Mouse (Mus musculus) stomach, embryonic 16.5 days (tissue): Measurements from ENCODE around the gene Ubxn6. TPM values are rescaled to one million over a fixed set of nuclear protein-coding genes. Genes with fewer than 3 reads are reported as not detected.
A peak's percentile ranks its signal among the peaks of the same experiment; 100 is the strongest.

ENCODE experiments used
- ATAC-seq: fragments of 200-750 bp; cut with Nextera tagmentation; 2 replicates; pipeline ENCODE4 v1.8.0; 2017; ENCODE audit warnings: moderate number of reproducible peaks, moderate TSS enrichment; ENCODE audit not compliant: insufficient read depth, low FRiP score
- H3K27ac ChIP-seq: fragments of 300-500 bp; sonication (generic); 2 replicates; pipeline ENCODE4 v1.5.1; 2014; ENCODE audit warnings: low read length
- H3K27me3 ChIP-seq: fragments of 300-500 bp; sonication (generic); 2 replicates; pipeline ENCODE4 v1.6.1; 2014; ENCODE audit warnings: low read length, control low read depth, mixed read lengths; ENCODE audit not compliant: control insufficient read depth, insufficient read depth
- H3K36me3 ChIP-seq: fragments of 300-500 bp; sonication (generic); 2 replicates; pipeline ENCODE4 v1.6.1; 2014; ENCODE audit warnings: low read length; ENCODE audit not compliant: control insufficient read depth, insufficient read depth
- H3K4me1 ChIP-seq: fragments of 300-500 bp; sonication (generic); 2 replicates; pipeline ENCODE4 v1.6.1; 2014; ENCODE audit warnings: low read length, control low read depth, mixed read lengths; ENCODE audit not compliant: control insufficient read depth, insufficient read depth
- H3K4me2 ChIP-seq: fragments of 300-500 bp; sonication (generic); 2 replicates; pipeline ENCODE4 v1.6.1; 2014; ENCODE audit warnings: low read depth, low read length, mixed read lengths
- H3K4me3 ChIP-seq: fragments of 300-500 bp; sonication (generic); replicated peaks from 2 replicates; pipeline ENCODE4 v1.5.1; 2014; ENCODE audit warnings: mild to moderate bottlenecking, low read length
- H3K9ac ChIP-seq: fragments of 300-500 bp; sonication (generic); 2 replicates; pipeline ENCODE4 v1.6.1; 2014; ENCODE audit warnings: low read length
- H3K9me3 ChIP-seq: fragments of 300-500 bp; sonication (generic); replicated peaks from 2 replicates; pipeline ENCODE4 v1.6.1; 2016; ENCODE audit warnings: low read length, control low read depth; ENCODE audit not compliant: control insufficient read depth
- WGBS: fragments of 180-500 bp; shearing (Covaris S2); extraction: QIAGEN DNeasy Blood & Tissue Kit; methylation state at CpG from one replicate; pipeline ENCODE4 v1.1.7; 2014; 5-methylcytosine and 5-hydroxymethylcytosine counted together
- polyA plus RNA-seq: library from polyadenylated mRNA; unstranded; fragments of >200 nt; fragmentation: Nextera tagmentation; extraction: Ambion mirVana; gene quantifications from 2 replicates; pipeline ENCODE4 v1.2.1, GENCODE M21; 2015

Gene Ubxn6
- polyA plus RNA-seq, 1 experiment from 2014 or later: 39.4 TPM

DNA sequence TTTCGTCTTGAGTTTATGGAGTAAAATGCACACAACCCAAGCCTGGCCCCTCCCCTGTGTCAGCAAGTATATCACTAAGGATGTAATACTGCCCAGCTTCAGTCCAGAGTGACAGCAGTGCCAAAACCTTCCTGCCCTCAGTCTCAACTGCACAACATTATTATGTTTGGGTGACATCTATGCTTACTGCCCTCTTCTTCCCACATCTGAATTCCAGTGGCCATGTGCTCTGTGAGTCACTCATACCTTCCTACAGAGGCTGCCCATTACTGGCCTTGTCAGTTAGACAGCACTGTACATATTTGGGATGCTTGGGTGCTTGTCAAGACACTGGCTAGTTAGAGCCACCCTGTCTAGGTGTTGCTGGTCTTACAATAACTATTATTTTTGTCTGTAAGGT, 48.5 kb downstream of the Ubxn6 start:
- no peaks in the 10 kb centered on the region; the same call in 1 of the 2 replicates for H3K36me3 ChIP-seq
- ATAC-seq: no peak
- H3K27me3 ChIP-seq: no peaks in the 10 kb centered on the region
- no peak overlapping the region for H3K9ac ChIP-seq
- 87% methylated on average over 1 of the region's 1 CpGs for WGBS
- peaks cover 7% of the 10 kb centered on the region for H3K4me1 ChIP-seq
- no peak overlapping the region for H3K27ac ChIP-seq
- H3K9me3 ChIP-seq: no peaks in the 10 kb centered on the region
- H3K4me2 ChIP-seq: no peak overlapping the region
- H3K4me3 ChIP-seq: no peak overlapping the region

- H3K4me3 ChIP-seq: no peak overlapping the region
- WGBS: 75% methylated on average over 5 of the region's 5 CpGs
- H3K9ac ChIP-seq: no peak overlapping the region; the same call in 1 of the 2 replicates
- peaks cover 7% of the 10 kb centered on the region for H3K4me1 ChIP-seq
- H3K27ac ChIP-seq: no peak overlapping the region
- no peak overlapping the region for H3K4me2 ChIP-seq
- no peaks in the 10 kb centered on the region for H3K9me3 ChIP-seq
- ATAC-seq: no peak
- H3K36me3 ChIP-seq: no peaks in the 10 kb centered on the region; the same call in 1 of the 2 replicates
- H3K27me3 ChIP-seq: no peaks in the 10 kb centered on the region
These were observed 49.9 kb downstream of the Ubxn6 start for GRCm38 (mm10) chr17:56024931-56025330.

DNA sequence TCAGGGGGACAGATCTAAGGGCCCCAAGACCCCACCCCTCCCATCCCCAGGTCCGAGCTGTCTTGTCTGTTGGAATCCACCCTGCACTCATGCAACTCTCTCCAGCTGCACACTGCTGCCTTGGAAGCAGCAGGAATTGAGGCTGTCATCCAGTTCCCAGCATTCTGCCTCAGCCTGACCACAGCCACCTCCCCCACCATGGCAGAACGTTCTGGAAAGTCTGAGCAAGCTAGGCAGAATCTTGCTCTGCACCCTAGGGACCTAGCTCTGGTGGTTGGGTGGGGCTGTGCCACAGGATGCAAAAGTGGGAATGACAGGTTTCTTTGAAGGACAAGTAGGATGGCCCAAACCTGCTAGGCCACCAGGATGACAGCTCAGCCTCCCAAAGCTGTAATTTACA, 50.4 kb downstream of the Ubxn6 start:
- H3K9me3 ChIP-seq: no peaks in the 10 kb centered on the region
- 59% methylated on average over 2 of the region's 2 CpGs for WGBS
- H3K27me3 ChIP-seq: no peaks in the 10 kb centered on the region
- H3K4me1 ChIP-seq: peaks cover 7% of the 10 kb centered on the region
- H3K36me3 ChIP-seq: no peaks in the 10 kb centered on the region; the same call in 1 of the 2 replicates
- H3K9ac ChIP-seq: peak overlapping the region; percentile 18; the same call in 1 of the 2 replicates
- no peak overlapping the region for H3K4me2 ChIP-seq
- no peak overlapping the region for H3K4me3 ChIP-seq
- no peak for ATAC-seq
- peak overlapping the region; percentile 64 for H3K27ac ChIP-seq

GRCm38 (mm10) chr17:56023386-56023785, 51.4 kb downstream of the Ubxn6 start:
- H3K9me3 ChIP-seq: no peaks in the 10 kb centered on the region
- H3K36me3 ChIP-seq: no peaks in the 10 kb centered on the region; the same call in 1 of the 2 replicates
- WGBS: 65% methylated on average over 5 of the region's 5 CpGs
- no peaks in the 10 kb centered on the region for H3K27me3 ChIP-seq
- H3K4me1 ChIP-seq: peaks cover 7% of the 10 kb centered on the region
- H3K4me2 ChIP-seq: no peak overlapping the region
- peak overlapping the region; percentile 64; the same call in 1 of the 2 replicates for H3K27ac ChIP-seq
- H3K9ac ChIP-seq: no peak overlapping the region
- H3K4me3 ChIP-seq: no peak overlapping the region
- ATAC-seq: no peak

DNA sequence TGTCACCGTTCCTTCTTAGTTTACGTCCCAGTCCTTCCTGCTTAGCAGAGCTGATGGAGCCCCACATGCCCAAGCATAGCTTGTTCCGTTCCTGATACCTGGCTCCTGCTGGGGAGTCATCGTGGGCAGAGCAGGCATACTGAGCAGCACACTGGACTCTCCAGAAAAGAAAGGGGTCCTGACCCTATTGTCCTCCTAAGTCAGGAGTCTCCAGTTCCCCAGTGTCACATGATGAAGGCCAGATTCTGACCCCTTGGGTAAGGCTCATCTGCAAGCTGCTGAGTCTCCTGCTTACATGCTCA, 51.9 kb downstream of the Ubxn6 start:
- Histone ChIP-seq H3K4me3 (no peak overlapping the region), H3K9me3 (no peaks in the 10 kb centered on the region), H3K27me3 (no peaks in the 10 kb centered on the region), H3K4me2 (no peak overlapping the region), H3K4me1 (peaks cover 7% of the 10 kb centered on the region), H3K9ac (no peak overlapping the region), H3K27ac (no peak overlapping the region; the same call in 1 of the 2 replicates), H3K36me3 (no peaks in the 10 kb centered on the region; the same call in none of the 2 replicates)
- 92% methylated on average over 4 of the region's 4 CpGs for WGBS
- ATAC-seq: no peak

DNA sequence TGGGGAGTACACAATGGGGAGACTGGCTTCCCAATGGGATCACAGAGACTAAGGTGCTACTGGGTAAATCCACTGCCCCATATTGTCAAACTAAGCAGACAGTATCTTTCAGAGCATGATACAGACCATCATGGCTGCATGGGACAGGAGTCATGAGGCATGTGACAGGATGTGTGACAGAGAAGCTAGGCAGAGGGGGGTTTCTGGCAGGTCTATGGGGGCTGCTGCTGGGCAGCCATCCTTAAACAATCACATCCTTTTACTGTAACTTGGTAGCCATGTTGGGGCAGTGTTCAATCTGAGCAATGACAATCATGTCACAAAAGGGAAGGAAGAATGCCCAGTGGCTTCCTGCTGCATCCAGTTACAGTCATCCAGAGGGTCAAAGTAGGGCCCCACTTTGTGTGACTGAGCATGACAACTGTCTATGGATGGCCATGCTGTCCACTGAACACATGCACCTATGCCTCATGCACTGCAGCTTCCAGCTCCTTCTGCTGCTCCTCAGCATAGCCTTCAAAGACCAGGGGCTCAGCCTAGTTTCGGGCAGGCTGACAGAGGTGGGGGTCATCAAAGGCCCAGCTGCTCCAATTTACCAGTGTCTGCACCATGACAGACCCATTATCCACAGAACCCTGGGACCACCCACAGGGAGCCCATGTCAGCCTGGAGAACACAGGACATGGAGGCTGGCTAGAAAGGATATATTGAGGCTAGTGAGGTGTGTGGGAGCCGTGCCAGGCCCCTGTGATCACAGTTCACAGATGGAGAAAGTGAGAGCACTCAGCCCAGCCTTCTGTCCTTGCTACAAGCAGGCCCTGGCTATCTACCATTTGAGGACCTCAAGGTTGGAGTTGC, 52.5 kb downstream of the Ubxn6 start:
- Histone ChIP-seq H3K36me3 (peaks cover 5% of the 10 kb centered on the region), H3K27me3 (no peaks in the 10 kb centered on the region), H3K9me3 (no peaks in the 10 kb centered on the region), H3K4me2 (no peak overlapping the region), H3K4me3 (no peak overlapping the region), H3K27ac (no peak overlapping the region; the same call in 1 of the 2 replicates), H3K9ac (no peak overlapping the region), H3K4me1 (peaks cover 7% of the 10 kb centered on the region)
- ATAC-seq: no peak
- WGBS: 72% methylated on average over 2 of the region's 2 CpGs

DNA sequence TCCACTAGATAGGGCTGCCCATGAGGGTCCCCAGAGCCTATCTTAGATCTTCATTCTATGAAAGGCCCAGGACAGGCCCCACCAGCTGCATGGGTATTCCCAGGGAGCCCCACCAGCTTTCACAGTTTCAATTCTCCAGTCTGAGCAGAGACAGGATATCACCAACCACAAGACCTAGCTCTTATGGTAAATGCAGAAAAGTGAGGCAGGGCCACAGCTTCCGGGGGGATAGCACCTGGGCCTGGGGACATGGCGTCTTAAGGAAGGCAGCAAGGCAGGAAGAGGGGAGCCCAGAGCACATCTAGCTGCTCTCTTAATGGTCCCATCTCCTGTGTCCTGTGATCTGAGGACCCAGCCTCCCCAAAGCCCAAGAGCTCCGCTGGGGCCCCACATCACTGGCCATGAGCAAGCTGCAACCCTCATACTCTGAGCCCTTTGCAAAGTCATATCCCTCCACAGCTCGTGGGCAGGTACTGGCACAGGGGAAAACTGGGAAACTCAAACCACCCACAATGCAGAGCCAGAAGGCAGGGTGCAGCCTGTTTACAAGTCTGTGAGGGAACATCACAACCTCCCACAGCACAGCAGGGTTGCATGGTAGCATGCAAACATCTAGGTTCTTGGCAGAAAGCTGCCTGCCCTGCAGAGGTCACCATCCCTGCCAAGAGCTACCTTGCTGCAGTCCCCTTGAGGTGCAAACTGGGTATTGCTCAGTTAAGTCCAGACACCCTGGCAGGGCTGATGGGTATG, 53.5 kb downstream of the Ubxn6 start:
- Histone ChIP-seq H3K9me3 (no peaks in the 10 kb centered on the region), H3K4me1 (peaks cover 7% of the 10 kb centered on the region), H3K4me2 (no peak overlapping the region), H3K27me3 (no peaks in the 10 kb centered on the region), H3K36me3 (peaks cover 15% of the 10 kb centered on the region), H3K9ac (no peak overlapping the region), H3K27ac (no peak overlapping the region), H3K4me3 (no peak overlapping the region)
- WGBS: 80% methylated on average over 4 of the region's 4 CpGs
- ATAC-seq: no peak

GRCm38 (mm10) chr17:56020400-56021084, 54.3 kb downstream of the Ubxn6 start:
- no peak overlapping the region for H3K4me3 ChIP-seq
- H3K27me3 ChIP-seq: no peaks in the 10 kb centered on the region
- 88% methylated on average over 6 of the region's 6 CpGs for WGBS
- peaks cover 7% of the 10 kb centered on the region for H3K4me1 ChIP-seq
- H3K27ac ChIP-seq: no peak overlapping the region
- H3K4me2 ChIP-seq: no peak overlapping the region
- no peak overlapping the region for H3K9ac ChIP-seq
- ATAC-seq: no peak
- no peaks in the 10 kb centered on the region for H3K9me3 ChIP-seq
- peaks cover 23% of the 10 kb centered on the region for H3K36me3 ChIP-seq
